Mouse (Mus musculus) c-Kit-positive CD71-positive TER-119-positive erythroid progenitor cells, embryonic 14.5 days (primary cell): Measurements from ENCODE around the gene Mgat5.
A peak's percentile ranks its signal among the peaks of the same experiment; 100 is the strongest.

Experiments
- DNase-seq: peaks from one replicate; pipeline ENCODE4 v3.0.0-alpha.2; 2013; ENCODE audit warnings: low spot score

Gene Mgat5

DNA sequence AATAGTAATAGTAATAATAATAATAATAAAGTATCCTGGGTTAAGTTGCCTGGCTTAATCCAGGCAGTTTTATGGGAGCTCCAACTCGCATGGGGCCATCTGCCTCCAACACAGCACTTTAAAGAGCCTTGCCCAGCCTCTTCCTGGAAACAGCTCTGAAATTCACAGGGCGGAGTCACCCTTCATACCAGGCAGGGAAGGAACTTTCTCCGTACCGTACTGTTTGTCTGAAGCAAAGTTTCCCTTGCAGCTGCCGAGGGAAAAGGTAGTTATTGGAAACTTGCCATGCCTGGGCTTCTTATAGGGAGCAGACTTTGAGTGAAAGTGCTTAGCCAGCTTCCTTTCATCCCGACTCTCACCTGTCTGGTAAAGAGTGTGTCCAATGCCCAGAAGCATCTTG lies 232.3 kb downstream of the Mgat5 start:
- DNase-seq = no peak

DNA sequence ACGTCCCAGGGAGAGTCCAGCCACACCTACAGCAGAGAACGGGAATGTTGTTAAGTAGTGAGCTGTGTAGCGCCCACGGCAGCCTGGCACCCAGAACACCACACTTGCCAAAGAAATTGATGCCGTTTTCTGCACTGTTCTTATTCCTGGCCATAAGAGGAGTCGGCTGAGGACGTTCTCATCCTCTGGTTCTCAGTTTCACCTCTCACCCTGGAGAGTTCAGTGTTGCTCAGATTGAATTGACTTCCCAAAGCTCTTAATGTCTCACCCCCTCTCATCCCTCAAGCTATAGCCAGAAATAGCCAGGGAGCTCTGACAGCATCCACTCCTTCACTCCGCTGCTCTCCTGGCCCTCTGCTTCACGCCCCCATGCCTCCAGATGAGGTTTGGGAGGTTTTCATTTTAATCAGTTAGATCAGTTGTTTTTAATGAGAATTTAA lies 234.7 kb downstream of the Mgat5 start:
- no peak for DNase-seq

DNA sequence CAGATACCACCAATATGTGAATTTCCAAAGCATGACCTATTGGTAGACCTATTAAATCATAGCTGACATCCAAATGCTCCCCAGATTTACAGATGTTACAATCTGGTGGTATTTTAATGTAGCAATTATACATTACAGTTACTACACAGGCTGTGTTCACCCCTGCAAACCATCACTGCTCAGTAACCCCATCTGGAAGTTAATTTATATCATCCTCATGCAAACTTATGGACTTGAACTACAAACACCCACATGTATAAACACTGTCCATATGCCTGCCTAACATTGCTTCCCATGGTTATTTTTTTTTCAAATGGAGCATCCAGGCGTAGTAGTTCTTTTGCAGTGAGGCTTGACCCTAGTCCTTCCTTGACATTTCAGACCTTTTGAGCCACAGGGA lies 236.2 kb downstream of the Mgat5 start:
- DNase-seq = no peak

DNA sequence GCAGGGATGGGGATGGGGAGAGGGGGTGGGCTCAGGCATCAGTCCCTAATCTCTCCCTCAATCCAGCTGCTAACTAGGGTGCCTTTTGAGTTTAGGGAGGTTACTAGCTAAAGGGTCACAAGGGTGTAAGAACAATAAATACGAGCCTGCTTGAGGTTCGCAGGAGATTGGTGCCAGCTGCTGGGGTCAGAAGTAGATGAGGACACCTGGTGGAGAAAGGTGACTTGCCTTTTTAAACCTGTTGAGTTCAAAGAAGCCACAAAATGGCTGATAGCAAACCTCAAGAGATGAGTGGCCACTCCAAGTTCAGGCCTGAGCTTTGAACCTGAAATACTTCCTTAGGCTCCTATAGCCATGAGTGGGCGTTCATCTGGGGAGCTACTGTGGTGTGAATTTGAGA lies 236.9 kb downstream of the Mgat5 start:
- DNase-seq = no peak

DNA sequence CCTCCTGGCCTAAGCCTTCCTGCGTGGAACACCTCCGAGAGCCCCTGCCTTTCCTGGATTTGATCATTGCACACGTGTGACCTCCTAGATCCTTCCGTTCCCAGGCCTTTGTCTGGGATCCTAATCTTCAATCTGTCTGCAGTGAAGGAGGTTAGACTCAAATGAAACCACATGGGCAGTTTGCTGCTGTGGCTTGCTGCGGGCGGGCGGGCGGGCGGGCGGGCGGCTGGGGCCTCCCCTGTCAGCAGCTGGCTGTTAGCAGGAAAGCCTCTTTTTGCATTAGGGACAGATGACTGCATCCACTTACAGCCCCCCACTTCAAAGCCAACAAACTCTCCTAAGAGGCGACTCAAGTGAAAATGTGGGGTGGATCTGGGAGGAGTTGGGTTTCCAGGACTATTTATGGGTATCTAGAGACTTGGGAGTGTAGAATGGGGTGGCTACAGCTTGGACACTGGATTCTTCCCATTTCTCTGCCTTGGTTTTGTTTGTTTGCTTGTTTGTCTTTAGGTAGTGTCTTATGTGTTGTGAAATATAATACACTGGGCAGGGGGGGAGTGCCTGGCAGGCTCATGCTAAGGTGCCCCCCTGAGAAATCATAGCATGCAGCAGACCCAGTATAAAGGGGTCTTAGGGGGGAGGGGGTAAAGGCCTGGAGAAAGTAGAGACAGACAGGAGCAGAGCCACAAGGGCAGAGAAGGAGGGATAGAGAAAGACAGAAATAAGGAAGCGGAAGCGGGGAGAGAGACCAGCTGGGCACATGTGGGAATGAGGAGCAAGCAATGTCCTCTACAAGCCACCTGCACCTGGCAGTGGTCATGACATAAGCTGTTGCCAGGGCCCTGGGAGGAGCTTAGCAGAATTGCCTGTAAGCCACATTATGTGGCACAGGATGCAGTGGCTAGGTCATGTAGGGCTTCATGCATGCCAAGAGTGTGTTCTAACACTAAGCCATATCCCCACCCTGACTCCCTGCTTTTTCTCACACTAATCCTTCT lies 238.4 kb downstream of the Mgat5 start:
- no peak for DNase-seq

DNA sequence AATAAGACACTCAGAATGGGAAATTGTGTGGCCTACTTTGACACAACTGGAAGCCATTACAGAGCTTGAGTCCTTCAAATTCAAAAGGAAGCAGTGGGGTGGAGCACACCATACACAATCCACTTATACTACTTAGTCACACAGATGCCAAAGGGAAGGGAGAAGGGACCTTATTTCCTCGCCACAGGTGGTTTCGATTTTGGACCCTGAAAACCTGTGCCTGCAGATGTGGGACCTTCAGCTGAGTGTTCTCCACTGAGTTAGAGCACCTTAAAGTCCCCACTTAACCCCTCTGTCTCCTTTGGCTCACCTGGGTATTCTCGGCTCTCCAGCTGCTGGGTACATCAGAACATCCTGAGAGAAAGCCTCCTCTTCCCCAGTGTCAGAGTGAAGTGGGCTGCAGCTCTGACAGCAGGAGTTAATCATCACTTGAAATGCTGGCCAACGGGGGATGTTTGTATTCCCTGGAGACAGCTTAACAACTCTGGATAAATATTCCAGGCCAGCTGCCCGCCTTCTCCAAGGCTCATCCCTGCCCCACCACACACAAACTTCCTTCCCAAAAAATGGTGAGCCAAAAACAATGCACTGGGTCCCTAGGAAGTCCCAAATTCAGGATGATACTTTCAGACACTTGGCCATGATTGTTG lies 240.1 kb downstream of the Mgat5 start:
- no peak for DNase-seq

DNA sequence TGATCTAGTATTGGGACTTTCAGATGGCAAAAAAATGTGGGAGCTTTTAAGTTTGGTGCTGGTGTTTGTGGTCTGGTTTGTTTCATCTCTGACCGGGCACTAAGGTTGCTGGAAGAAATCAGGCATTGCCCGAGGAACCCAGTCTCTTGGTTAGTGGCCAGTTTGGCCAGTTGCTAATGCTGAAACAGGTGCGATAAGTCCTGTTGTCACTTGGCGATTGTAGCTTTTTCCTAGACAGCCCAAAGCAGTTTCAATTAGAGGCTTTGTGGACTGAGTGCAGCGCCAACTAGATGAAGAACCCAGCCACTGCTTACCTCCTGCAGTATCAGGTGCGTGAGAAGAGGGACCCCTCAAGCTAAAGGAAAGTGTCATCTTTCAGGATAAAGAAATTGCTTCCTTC lies 248.6 kb downstream of the Mgat5 start:
- no peak for DNase-seq

DNA sequence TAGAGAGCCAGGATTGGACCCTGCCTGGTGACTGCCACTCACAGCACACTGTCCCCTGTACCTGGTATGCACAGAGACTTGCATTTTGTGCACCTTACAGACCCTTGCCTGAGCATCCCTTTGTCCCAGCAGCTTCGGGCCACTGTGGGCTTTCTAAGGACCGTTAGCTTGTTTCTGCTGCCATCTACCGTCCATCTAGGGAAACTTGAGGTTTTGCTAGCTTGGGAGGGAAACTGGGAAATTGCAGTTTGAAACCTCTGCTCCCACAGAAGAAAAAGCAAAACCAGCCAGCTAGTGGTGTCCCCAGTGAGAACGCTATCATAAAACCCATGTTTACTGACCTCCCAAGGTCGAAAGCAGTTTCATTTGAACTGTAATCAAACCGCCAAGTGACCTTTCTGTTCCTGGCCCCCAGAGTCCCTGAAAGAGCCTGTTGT lies 254.2 kb downstream of the Mgat5 start:
- DNase-seq = peak; percentile 28

DNA sequence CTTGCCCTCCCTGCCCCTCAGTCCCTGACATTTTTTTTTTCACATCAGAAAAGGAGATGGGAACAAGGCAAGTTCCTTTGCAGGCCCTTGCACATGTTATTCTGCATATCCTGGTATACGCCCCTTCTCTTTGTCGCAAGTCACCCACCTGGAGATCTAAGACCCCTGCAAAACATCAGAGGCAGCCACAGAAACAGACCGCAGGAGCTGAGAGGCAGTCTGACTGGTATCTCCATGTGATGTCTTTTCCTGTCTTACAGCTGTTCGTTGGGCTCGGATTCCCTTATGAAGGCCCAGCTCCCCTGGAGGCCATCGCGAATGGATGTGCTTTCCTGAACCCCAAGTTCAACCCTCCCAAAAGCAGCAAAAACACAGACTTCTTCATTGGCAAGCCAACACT lies 254.8 kb downstream of the Mgat5 start:
- no peak for DNase-seq

DNA sequence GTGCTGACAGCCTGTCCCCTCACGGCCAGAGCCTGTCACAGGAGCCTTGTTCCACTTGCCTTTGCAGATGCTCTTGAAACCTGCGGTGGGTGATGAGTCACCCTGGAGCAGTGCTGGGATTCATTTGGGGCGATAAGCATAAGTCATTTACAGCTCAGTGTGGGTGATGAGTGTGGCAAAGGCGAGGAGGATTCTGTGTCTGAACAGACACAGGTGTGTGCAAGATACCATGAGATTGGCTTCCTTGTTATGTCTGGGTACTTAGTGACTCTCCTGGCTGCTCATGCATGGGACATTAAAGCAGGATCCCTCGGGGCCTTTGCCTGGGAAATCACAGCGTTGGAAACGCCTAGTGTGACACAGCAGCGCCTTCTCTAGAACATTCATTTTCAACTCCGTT lies 256.2 kb downstream of the Mgat5 start:
- no peak for DNase-seq

DNA sequence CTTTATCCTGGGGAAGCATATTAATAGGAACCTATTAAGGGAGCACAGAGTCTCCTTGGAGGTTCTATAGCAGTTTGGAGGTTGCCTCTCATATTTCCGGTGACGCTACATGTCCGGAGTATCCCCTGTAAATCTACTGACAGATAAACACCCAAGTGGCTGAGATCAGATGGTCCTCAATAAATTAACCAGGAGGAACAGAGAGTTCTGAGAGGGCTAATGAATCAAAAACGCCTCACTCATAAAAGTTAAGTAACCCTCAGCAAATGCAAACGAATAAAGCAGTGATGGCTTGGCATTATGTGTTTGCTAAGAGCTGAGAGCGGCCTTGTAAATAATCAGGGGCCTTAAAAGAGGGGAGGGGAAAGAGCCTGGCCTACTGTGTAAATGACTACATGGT lies 259.2 kb downstream of the Mgat5 start:
- no peak for DNase-seq

DNA sequence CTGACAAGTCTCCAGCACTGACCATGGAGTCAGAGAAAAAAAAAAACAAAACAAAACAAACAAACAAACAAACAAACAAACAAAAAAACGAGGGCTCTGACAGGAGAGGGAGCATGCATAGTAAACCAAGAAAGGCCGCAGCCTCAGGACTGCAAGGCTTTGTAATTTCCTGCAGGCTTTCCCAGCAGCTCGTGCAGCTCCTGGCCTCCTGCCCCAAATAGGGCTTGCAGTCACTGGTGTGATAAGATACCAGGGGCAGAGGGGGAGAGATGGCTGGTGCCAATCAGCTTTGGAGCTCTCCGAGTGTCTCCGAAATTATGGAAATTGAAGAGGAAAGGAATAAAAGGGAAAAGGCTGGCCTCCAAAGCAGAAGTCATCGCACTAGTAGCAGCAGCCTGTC lies 260.5 kb downstream of the Mgat5 start:
- DNase-seq = no peak

DNA sequence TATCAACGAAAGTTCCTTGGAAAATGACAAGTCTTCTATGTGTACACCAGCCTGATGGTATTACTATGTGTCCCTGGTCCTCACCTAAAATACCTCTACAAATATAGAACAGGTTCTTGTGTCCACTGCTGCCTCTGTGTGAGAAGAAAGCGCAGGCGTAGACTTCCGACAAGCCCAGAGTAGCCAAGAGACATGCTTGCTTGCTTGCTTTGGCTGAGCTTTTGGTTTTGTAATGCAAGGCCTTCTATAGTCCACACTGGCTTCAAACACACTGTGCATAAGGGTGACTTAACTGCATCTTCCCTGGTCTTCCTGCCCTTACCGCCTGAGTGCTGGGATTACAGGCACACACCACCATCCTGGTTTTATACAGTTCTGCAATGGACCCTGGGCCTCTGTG lies 262.4 kb downstream of the Mgat5 start:
- DNase-seq = no peak

DNA sequence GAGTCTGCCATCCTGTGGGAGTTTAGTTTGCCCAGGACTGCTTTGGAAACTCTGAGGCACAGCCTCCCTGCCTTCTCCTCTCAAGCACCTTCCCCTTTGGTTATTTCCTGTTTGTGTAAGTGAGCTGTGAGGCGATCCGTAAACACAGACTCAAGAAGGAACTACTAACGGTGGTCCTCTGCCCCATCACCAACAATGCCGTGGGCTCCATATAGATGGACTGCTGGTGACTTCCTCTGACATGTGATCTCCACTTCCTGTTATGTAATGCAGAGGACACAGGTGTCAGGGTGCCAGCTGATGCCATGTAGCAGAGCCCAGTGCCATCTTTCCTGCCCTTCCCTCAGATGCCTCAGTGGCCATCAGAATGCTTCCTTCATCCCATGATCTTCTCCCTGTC lies 265.4 kb downstream of the Mgat5 start:
- DNase-seq = no peak

DNA sequence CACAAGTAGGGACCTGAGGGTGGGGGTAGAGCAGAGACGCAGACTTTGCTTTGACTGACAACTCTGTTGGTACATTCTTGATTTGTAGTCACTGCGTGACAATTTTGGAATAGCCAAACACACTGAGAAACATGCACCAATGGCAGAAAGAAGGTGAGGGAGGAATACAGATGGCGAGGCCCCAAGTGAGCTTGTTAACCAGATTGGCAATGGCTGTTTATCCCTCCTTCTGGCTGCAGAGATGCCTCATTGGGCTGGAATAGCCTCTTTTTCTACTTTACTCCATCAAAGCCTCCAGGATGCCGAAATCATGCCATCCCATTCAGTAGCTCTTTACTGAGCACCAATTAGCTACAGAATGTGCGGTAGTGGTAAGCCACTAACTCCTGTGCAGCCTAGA lies 270.9 kb downstream of the Mgat5 start:
- no peak for DNase-seq

DNA sequence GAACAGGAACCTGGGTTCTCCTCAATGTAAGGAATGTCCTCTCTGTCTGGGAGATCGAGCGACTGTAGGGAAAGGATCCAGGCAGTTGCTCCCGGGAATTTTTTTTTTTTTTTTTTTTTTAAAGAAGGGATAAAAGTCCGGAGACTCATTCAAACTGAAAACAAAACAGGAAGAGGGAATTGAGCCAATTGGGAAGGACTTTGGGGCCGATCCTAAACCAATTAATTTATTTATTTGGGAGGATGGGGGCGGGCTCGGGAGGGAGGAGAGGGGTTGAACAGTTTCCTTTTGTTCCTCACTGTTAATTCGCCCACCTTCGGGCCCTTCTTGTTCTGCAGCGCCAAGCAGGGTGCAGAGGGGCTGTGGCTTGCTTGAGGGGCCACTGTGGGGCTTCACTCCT lies 278.1 kb downstream of the Mgat5 start:
- DNase-seq = no peak

DNA sequence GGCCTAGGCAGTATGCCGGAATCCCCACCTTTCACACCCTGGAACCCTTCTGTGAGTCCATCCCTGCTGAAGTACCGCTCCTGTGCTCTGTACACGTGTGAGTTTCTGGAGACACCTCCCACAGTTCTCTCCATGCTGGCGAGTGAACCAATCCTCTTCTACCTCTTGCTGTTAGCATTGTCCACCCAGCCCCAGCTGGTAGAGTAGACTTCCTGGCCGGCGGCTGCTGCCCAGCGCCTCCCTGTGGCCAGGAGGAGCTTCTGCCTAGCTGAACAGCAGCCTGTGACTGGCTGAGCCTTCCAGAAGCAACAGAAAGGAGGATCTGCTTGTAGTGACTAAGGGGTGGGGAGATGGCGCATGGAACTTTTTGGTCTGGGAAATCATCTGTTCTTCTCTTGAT lies 279.4 kb downstream of the Mgat5 start:
- no peak for DNase-seq

DNA sequence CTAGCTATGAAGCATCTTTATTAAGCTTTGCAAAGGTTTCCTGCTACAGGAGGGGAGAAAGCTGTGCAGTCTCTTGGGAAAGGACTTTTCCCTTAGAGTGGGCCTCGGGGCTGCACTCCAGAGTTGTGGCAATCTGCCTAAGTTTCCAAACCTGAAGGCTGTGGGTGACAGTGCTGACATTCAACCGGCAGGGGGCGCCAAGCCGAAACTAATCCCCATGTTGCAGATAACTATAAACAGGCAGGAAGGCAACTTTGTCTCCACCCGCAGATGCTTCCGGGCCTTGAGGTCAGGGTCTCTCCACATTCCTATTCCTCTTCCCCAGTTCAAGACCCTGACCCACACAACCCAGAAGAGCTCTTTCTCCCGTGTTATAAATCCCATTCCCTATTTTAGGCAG lies 280.0 kb downstream of the Mgat5 start:
- DNase-seq = peak; percentile 40

DNA sequence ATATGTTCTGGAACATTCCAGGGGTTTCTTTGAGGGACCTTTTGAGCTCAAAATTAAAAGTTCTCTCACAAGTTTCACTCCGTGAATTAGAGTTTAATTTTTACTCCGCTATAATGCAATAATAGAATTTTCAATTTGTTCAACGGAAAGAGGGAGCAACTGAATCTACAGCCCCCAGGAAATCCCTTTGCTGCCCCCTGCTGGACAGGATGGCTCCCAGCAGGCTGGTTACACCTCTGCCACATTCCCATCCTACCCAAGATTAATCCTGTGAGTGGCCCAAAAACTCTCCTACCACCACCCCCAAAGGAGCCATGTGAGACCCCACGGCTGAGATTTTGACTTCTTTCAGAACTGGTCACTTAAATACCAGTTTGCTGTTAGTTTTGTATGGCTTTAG lies 282.3 kb downstream of the Mgat5 start:
- peak; percentile 30 for DNase-seq

DNA sequence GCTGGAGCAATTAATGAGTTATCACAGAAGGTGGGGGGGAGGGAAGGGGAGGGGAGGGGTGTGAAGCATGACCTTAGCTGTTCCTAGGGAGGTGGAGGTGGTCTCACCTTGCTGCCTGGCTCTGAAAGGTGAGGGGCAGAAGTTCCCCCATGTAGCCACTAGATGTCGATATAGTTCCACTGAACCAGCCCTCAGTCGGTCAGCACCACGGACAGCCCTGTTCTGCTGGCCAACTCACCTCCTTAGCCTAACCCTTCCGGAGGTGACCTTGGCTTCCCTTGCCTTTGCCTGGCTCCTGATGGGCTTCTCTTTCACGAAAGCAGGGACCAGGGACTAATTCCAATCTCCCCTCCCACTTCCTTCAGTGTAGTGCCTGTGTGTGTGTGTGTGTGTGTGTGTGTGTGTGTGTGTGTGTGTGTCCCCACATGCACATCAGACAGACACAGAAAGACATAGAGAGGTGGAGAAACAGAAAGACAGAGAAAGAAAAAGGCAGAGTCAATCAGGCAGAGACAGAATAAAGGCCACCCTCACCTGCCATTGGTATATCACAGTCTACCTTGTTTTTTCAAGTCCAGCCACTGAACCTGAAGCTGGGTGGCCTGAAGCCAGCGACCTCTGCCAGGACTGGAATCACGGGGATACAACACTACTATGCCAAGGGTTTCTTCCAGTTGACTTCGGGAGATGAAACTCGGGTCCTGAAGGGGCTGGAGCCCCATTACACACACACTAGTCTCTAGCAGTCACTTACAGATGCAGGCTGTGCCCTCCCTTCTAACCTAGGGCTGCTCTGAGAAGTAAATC lies 292.1 kb downstream of the Mgat5 start:
- peak; percentile 25 for DNase-seq

DNA sequence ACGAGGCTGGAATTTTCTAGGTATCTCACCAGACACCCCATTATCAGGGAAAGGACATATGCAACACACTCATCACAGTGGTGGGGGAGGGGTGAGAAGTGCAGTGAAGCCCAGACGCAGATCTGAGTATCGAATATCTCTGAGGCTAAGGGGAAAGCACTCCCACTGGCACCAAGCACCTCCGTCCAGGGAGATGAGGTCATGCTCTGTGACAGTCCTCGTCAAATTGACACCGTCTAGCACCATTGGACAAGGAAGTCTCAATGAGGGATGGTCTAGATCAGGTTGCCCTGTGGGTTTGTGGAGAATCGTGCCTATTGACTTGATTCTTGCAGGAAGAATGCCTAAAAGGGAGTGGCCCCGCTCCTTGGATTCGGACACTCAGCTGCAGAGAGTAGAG lies 293.9 kb downstream of the Mgat5 start:
- no peak for DNase-seq

DNA sequence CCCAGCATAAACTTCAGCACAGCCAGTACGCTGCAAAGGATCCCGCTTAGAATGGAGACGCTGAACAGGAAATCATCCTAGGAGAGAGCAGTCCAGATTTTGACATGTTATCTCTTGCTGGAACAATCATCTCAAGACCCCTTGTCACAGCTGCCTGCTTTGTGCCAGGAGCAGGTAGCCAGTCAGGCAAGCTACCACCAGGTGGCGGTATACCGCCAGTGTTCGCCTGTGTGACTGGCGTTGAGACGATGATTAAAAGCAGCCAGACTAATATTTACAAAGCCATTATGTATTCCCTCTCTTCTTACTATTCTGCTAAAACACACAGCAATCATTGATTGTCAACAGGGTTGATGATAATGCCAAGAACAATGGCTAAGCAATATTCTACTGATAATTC lies 295.4 kb downstream of the Mgat5 start:
- peak; percentile 47 for DNase-seq

DNA sequence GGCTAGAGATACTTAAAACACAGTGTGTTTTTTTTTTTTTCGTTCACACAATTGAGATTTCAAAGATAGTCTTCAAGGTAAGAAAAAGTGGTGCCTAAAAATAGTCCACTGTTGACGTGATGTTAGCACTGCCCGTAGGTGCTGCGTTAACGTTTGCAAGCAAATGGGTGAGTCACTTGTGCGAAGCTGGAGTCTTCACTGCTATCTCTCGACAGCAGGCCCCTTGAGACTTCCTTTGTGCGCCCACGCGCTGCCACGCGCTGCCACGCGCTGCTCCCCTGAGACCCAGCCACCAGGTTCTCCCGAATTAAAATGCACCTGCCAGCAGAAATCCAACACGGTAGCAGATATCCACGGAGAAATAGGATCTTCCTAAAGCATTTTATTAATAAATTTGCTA lies 295.9 kb downstream of the Mgat5 start:
- no peak for DNase-seq
